26 mouse cellular contexts compared by ENCODE assay signal in genomic region chr14:10367783-10368680, GRCm38 (mm10).
DNase-seq lines count a peak whose midpoint lies in the region; ATAC-seq and TF ChIP-seq lines count a peak whose summit lies in the region.
"Had no signal": no experiment of that assay in that cellular context is flagged by ENCODE, and none has a peak within 500 bp of the region (broad histone marks: within the 10 kb centered on the region; RNA-seq: fewer than 3 reads in every experiment).

No protein-coding gene starts in this region.

- ATAC-seq in forebrain, postnatal 0 days = no peak
- ATAC-seq in forebrain, embryonic 16.5 days = no peak
- ATAC-seq in lung, embryonic 14.5 days (ENCODE audit: insufficient read depth) = no peak
- peak; percentile 82 to 85 for ATAC-seq in hematopoietic stem cell, adult 5-6 weeks (replicated peaks in 1 of 2; ENCODE audit: insufficient read depth in 1 of 2, low FRiP score in 2 of 2, low TSS enrichment in 1 of 2, low read depth in 1 of 2, poor library complexity in 2 of 2, severe bottlenecking in 2 of 2)
- ATAC-seq: liver, embryonic 12.5 days; midbrain, embryonic 16.5 days had no signal

- H3K4me3 ChIP-seq in forebrain, postnatal 0 days (ENCODE audit: low read depth, low read length) = no peak overlapping the region
- H3K4me3 ChIP-seq in forebrain, embryonic 16.5 days (replicated peaks; ENCODE audit: low read length) = no peak overlapping the region
- no peak overlapping the region for H3K4me3 ChIP-seq in lung, embryonic 14.5 days (ENCODE audit: low read depth, low read length)
- H3K4me3 ChIP-seq: forebrain, embryonic 12.5 days; heart, embryonic 10.5 days; hindbrain, embryonic 12.5 days; limb, embryonic 10.5 days; liver, embryonic 12.5 days had no signal

- H3K9ac ChIP-seq in forebrain, postnatal 0 days = no peak overlapping the region
- no peak overlapping the region for H3K9ac ChIP-seq in forebrain, embryonic 16.5 days (replicated peaks; ENCODE audit: low read depth, low read length)
- H3K9ac ChIP-seq in lung, embryonic 14.5 days = no peak overlapping the region
- H3K9ac ChIP-seq: forebrain, embryonic 12.5 days; hindbrain, embryonic 12.5 days; liver, embryonic 12.5 days had no signal

- no peaks in the 10 kb centered on the region for H3K27me3 ChIP-seq in forebrain, postnatal 0 days (ENCODE audit: insufficient read depth, low read length)
- H3K27me3 ChIP-seq in forebrain, embryonic 16.5 days (replicated peaks; ENCODE audit: control insufficient read depth, insufficient read depth, low read length) = no peaks in the 10 kb centered on the region
- H3K27me3 ChIP-seq in lung, embryonic 14.5 days (ENCODE audit: insufficient read depth, low read length) = no peaks in the 10 kb centered on the region
- H3K27me3 ChIP-seq: CH12.LX; forebrain, embryonic 12.5 days; hindbrain, embryonic 12.5 days; liver, embryonic 12.5 days had no signal

- 61% methylated on average over 5 of the region's 5 CpGs for WGBS in forebrain, postnatal 0 days
- 63% methylated on average over 5 of the region's 5 CpGs for WGBS in forebrain, embryonic 16.5 days
- WGBS in lung, embryonic 14.5 days = 55% methylated on average over 5 of the region's 5 CpGs

- no peak for TF ChIP-seq CTCF in forebrain, postnatal 0 days (IDR thresholded peaks at IDR 0.05; ENCODE audit: low read depth)
- no peak for TF ChIP-seq CTCF in lung, embryonic 14.5 days (IDR thresholded peaks at IDR 0.05; ENCODE audit: low read depth)

- H3K4me1 ChIP-seq in forebrain, postnatal 0 days (ENCODE audit: insufficient read depth) = no peaks in the 10 kb centered on the region
- H3K4me1 ChIP-seq in forebrain, embryonic 16.5 days (replicated peaks; ENCODE audit: control insufficient read depth, insufficient read depth, low read length) = no peaks in the 10 kb centered on the region
- H3K4me1 ChIP-seq in lung, embryonic 14.5 days (ENCODE audit: insufficient read depth) = no peaks in the 10 kb centered on the region
- H3K4me1 ChIP-seq: forebrain, embryonic 12.5 days; heart, embryonic 10.5 days; hindbrain, embryonic 12.5 days; limb, embryonic 10.5 days; liver, embryonic 12.5 days had no signal

- peak; percentile 1 for DNase-seq in forebrain, postnatal 0 days
- peak; percentile 6 for DNase-seq in lung, embryonic 14.5 days
- no peak for DNase-seq in lung, postnatal 36 days
- peak; percentile 27 for DNase-seq in brain, adult 2 months (ENCODE audit: low read depth, low spot score)
- DNase-seq in embryo, embryonic 10 days (ENCODE audit: low spot score) = no peak
- DNase-seq in left cerebral cortex, adult 18-20 months (ENCODE audit: low spot score in 2 of 2) = no peak
- DNase-seq: adrenal gland, adult 2 months; cerebellum, adult 11 months; cerebellum, postnatal 14 days; gastrocnemius, postnatal 36 days; heart, postnatal 10 days; lung, adult 2 months; lung, postnatal 4 days; retina, postnatal 1 day; right cerebral cortex, postnatal 4 days; thymus, adult 2 months had no signal

- no peak overlapping the region for H3K4me2 ChIP-seq in forebrain, postnatal 0 days (ENCODE audit: low read depth)
- H3K4me2 ChIP-seq in forebrain, embryonic 16.5 days (ENCODE audit: low read length) = no peak overlapping the region
- no peak overlapping the region for H3K4me2 ChIP-seq in lung, embryonic 14.5 days
- H3K4me2 ChIP-seq: forebrain, embryonic 12.5 days; hindbrain, embryonic 12.5 days; liver, embryonic 12.5 days had no signal

- H3K27ac ChIP-seq in forebrain, postnatal 0 days (ENCODE audit: low read depth, low read length) = no peak overlapping the region
- no peak overlapping the region for H3K27ac ChIP-seq in forebrain, embryonic 16.5 days (ENCODE audit: low read length)
- no peak overlapping the region for H3K27ac ChIP-seq in lung, embryonic 14.5 days (ENCODE audit: low read depth)
- H3K27ac ChIP-seq: forebrain, embryonic 12.5 days; heart, embryonic 10.5 days; hindbrain, embryonic 12.5 days; kidney, postnatal 0 days; limb, embryonic 10.5 days; liver, embryonic 12.5 days had no signal

- no peaks in the 10 kb centered on the region for H3K9me3 ChIP-seq in forebrain, postnatal 0 days (ENCODE audit: low read length)
- no peaks in the 10 kb centered on the region for H3K9me3 ChIP-seq in forebrain, embryonic 16.5 days (ENCODE audit: control insufficient read depth, low read length)
- no peaks in the 10 kb centered on the region for H3K9me3 ChIP-seq in lung, embryonic 14.5 days (ENCODE audit: low read depth, low read length)
- H3K9me3 ChIP-seq: forebrain, embryonic 12.5 days; heart, embryonic 10.5 days; hindbrain, embryonic 12.5 days; limb, embryonic 10.5 days; liver, embryonic 12.5 days had no signal

- no peaks in the 10 kb centered on the region for H3K36me3 ChIP-seq in forebrain, postnatal 0 days (ENCODE audit: insufficient read depth)
- H3K36me3 ChIP-seq in forebrain, embryonic 16.5 days (ENCODE audit: control insufficient read depth, insufficient read depth) = no peaks in the 10 kb centered on the region
- H3K36me3 ChIP-seq in lung, embryonic 14.5 days (ENCODE audit: insufficient read depth) = no peaks in the 10 kb centered on the region
- H3K36me3 ChIP-seq: forebrain, embryonic 12.5 days; heart, embryonic 10.5 days; hindbrain, embryonic 12.5 days; limb, embryonic 10.5 days; liver, embryonic 12.5 days had no signal

Comparison
In these comparisons a context has a peak if more than half of its experiments do, and no peak if none do; other contexts are left out.
1. DNase-seq: peak in forebrain, postnatal 0 days (single experiment), lung, embryonic 14.5 days (single experiment) and brain, adult 2 months (single experiment); none in lung, postnatal 36 days (single experiment), embryo, embryonic 10 days (single experiment) and left cerebral cortex, adult 18-20 months (0 of 2).
2. ATAC-seq: peak in hematopoietic stem cell, adult 5-6 weeks (2 of 2); none in forebrain, postnatal 0 days (single experiment), forebrain, embryonic 16.5 days (single experiment) and lung, embryonic 14.5 days (single experiment).